Mouse (Mus musculus): ENCODE results near the gene Erg. TPM values are rescaled to one million over a fixed set of nuclear protein-coding genes. Genes with fewer than 3 reads are reported as not detected.
A peak's percentile ranks its signal among the peaks of the same experiment; 100 is the strongest.

The Erg gene
- polyA plus RNA-seq, 1 experiment: 6.6 TPM

- WGBS: 69% methylated on average over 4 of the region's 4 CpGs
- no peak overlapping the region for H3K27ac ChIP-seq (ENCODE audit: insufficient read depth, low read length)
- no peak overlapping the region for H3K4me3 ChIP-seq (replicated peaks; ENCODE audit: insufficient read depth, low read depth, low read length)
- peaks cover 4% of the 10 kb centered on the region for H3K4me1 ChIP-seq (ENCODE audit: control insufficient read depth, insufficient read depth, low read length)
- DNase-seq: no peak
- no peak for TF ChIP-seq POLR2A (IDR thresholded peaks at IDR 0.05; ENCODE audit: borderline replicate concordance, insufficient read depth, low read length)
- no peak for TF ChIP-seq CTCF (IDR thresholded peaks at IDR 0.05; ENCODE audit: borderline replicate concordance, insufficient read depth, low read depth, low read length)
- no peaks in the 10 kb centered on the region for H3K27me3 ChIP-seq (ENCODE audit: control insufficient read depth, insufficient read depth, low read length)
Measured at GRCm38 (mm10) chr16:95436051-95436450, 150.3 kb downstream of the Erg start.

- TF ChIP-seq CTCF (IDR thresholded peaks at IDR 0.05; ENCODE audit: borderline replicate concordance, insufficient read depth, low read depth, low read length): no peak
- no peak for TF ChIP-seq POLR2A (IDR thresholded peaks at IDR 0.05; ENCODE audit: borderline replicate concordance, insufficient read depth, low read length)
- Histone ChIP-seq H3K4me1 (ENCODE audit: control insufficient read depth, insufficient read depth, low read length) (no peaks in the 10 kb centered on the region), H3K27me3 (ENCODE audit: control insufficient read depth, insufficient read depth, low read length) (no peaks in the 10 kb centered on the region), H3K4me3 (replicated peaks; ENCODE audit: insufficient read depth, low read depth, low read length) (no peak overlapping the region), H3K27ac (ENCODE audit: insufficient read depth, low read length) (no peak overlapping the region)
- 91% methylated on average over 8 of the region's 8 CpGs for WGBS
- no peak for DNase-seq
Measured at GRCm38 (mm10) chr16:95434434-95434833, 152.0 kb downstream of the Erg start.

GRCm38 (mm10) chr16:95432540-95432971, 153.8 kb downstream of the Erg start:
- DNase-seq: no peak
- no peak overlapping the region for H3K27ac ChIP-seq (ENCODE audit: insufficient read depth, low read length)
- H3K4me1 ChIP-seq (ENCODE audit: control insufficient read depth, insufficient read depth, low read length): no peaks in the 10 kb centered on the region
- TF ChIP-seq POLR2A (IDR thresholded peaks at IDR 0.05; ENCODE audit: borderline replicate concordance, insufficient read depth, low read length) (no peak), CTCF (IDR thresholded peaks at IDR 0.05; ENCODE audit: borderline replicate concordance, insufficient read depth, low read depth, low read length) (no peak)
- no peak overlapping the region for H3K4me3 ChIP-seq (replicated peaks; ENCODE audit: insufficient read depth, low read depth, low read length)
- H3K27me3 ChIP-seq (ENCODE audit: control insufficient read depth, insufficient read depth, low read length): no peaks in the 10 kb centered on the region
- WGBS: 77% methylated on average over 2 of the region's 2 CpGs

- Histone ChIP-seq H3K4me3 (replicated peaks; ENCODE audit: insufficient read depth, low read depth, low read length) (no peak overlapping the region), H3K27me3 (ENCODE audit: control insufficient read depth, insufficient read depth, low read length) (no peaks in the 10 kb centered on the region), H3K4me1 (ENCODE audit: control insufficient read depth, insufficient read depth, low read length) (no peaks in the 10 kb centered on the region), H3K27ac (ENCODE audit: insufficient read depth, low read length) (no peak overlapping the region)
- 93% methylated on average over 3 of the region's 3 CpGs for WGBS
- no peak for DNase-seq
- no peak for TF ChIP-seq CTCF (IDR thresholded peaks at IDR 0.05; ENCODE audit: borderline replicate concordance, insufficient read depth, low read depth, low read length)
- no peak for TF ChIP-seq POLR2A (IDR thresholded peaks at IDR 0.05; ENCODE audit: borderline replicate concordance, insufficient read depth, low read length)
Measured at GRCm38 (mm10) chr16:95429851-95430250, 156.5 kb downstream of the Erg start.

- 86% methylated on average over 5 of the region's 5 CpGs for whole genome bisulfite sequencing
- peaks cover 4% of the 10 kb centered on the region; the same call in 1 of the 2 replicates for H3K4me1 ChIP-seq (ENCODE audit: control insufficient read depth, insufficient read depth, low read length)
- no peaks in the 10 kb centered on the region for H3K27me3 ChIP-seq (ENCODE audit: control insufficient read depth, insufficient read depth, low read length)
- TF ChIP-seq CTCF (IDR thresholded peaks at IDR 0.05; ENCODE audit: borderline replicate concordance, insufficient read depth, low read depth, low read length): no peak
- TF ChIP-seq POLR2A (IDR thresholded peaks at IDR 0.05; ENCODE audit: borderline replicate concordance, insufficient read depth, low read length): no peak
- no peak overlapping the region for H3K4me3 ChIP-seq (replicated peaks; ENCODE audit: insufficient read depth, low read depth, low read length)
- no peak overlapping the region for H3K27ac ChIP-seq (ENCODE audit: insufficient read depth, low read length)
- DNase-seq: no peak
Measured at GRCm38 (mm10) chr16:95428239-95428638, 158.2 kb downstream of the Erg start.

GRCm38 (mm10) chr16:95427512-95427911, 158.9 kb downstream of the Erg start:
- TF ChIP-seq CTCF (IDR thresholded peaks at IDR 0.05; ENCODE audit: borderline replicate concordance, insufficient read depth, low read depth, low read length) (no peak), POLR2A (IDR thresholded peaks at IDR 0.05; ENCODE audit: borderline replicate concordance, insufficient read depth, low read length) (no peak)
- DNase-seq: no peak
- H3K4me1 ChIP-seq (ENCODE audit: control insufficient read depth, insufficient read depth, low read length): peaks cover 5% of the 10 kb centered on the region; the same call in 1 of the 2 replicates
- no peaks in the 10 kb centered on the region for H3K27me3 ChIP-seq (ENCODE audit: control insufficient read depth, insufficient read depth, low read length)
- no peak overlapping the region for H3K27ac ChIP-seq (ENCODE audit: insufficient read depth, low read length)
- no peak overlapping the region for H3K4me3 ChIP-seq (replicated peaks; ENCODE audit: insufficient read depth, low read depth, low read length)
- WGBS: 89% methylated on average over 10 of the region's 10 CpGs

- WGBS: 18% methylated on average over 5 of the region's 5 CpGs
- Histone ChIP-seq H3K27me3 (ENCODE audit: control insufficient read depth, insufficient read depth, low read length) (no peaks in the 10 kb centered on the region), H3K27ac (ENCODE audit: insufficient read depth, low read length) (0 out of 2 replicates have a peak overlapping the region, but pooled peaks have one; percentile 52), H3K4me1 (ENCODE audit: control insufficient read depth, insufficient read depth, low read length) (peaks cover 12% of the 10 kb centered on the region), H3K4me3 (replicated peaks; ENCODE audit: insufficient read depth, low read depth, low read length) (no peak overlapping the region)
- TF ChIP-seq CTCF (IDR thresholded peaks at IDR 0.05; ENCODE audit: borderline replicate concordance, insufficient read depth, low read depth, low read length) (no peak), POLR2A (IDR thresholded peaks at IDR 0.05; ENCODE audit: borderline replicate concordance, insufficient read depth, low read length) (no peak)
- peak; percentile 61 to 81 for DNase-seq
Measured at GRCm38 (mm10) chr16:95422658-95423073, 163.7 kb downstream of the Erg start.

GRCm38 (mm10) chr16:95421235-95421886, 165.0 kb downstream of the Erg start:
- no peak for DNase-seq
- H3K27ac ChIP-seq (ENCODE audit: insufficient read depth, low read length): no peak overlapping the region
- peaks cover 12% of the 10 kb centered on the region for H3K4me1 ChIP-seq (ENCODE audit: control insufficient read depth, insufficient read depth, low read length)
- WGBS: 66% methylated on average over 7 of the region's 7 CpGs
- no peaks in the 10 kb centered on the region for H3K27me3 ChIP-seq (ENCODE audit: control insufficient read depth, insufficient read depth, low read length)
- no peak overlapping the region for H3K4me3 ChIP-seq (replicated peaks; ENCODE audit: insufficient read depth, low read depth, low read length)
- TF ChIP-seq POLR2A (IDR thresholded peaks at IDR 0.05; ENCODE audit: borderline replicate concordance, insufficient read depth, low read length): no peak
- TF ChIP-seq CTCF (IDR thresholded peaks at IDR 0.05; ENCODE audit: borderline replicate concordance, insufficient read depth, low read depth, low read length): no peak
